ENCODE assay signal across 20 mouse cellular contexts in genomic region chr5:114616336-114617061, GRCm38 (mm10). TPM values are rescaled to one million over a fixed set of nuclear protein-coding genes. Genes with fewer than 3 reads are reported as not detected.
A peak's percentile ranks its signal among the peaks of the same experiment; 100 is the strongest.
DNase-seq lines count a peak whose midpoint lies in the region; ATAC-seq and TF ChIP-seq lines count a peak whose summit lies in the region.
"Had no signal": no experiment of that assay in that cellular context is flagged by ENCODE, and none has a peak within 500 bp of the region (broad histone marks: within the 10 kb centered on the region; RNA-seq: fewer than 3 reads in every experiment).

No protein-coding gene starts in this region.

- no peak for TF ChIP-seq CTCF in MEL (IDR thresholded peaks at IDR 0.05 in 2 of 3, conservative IDR thresholded peaks at IDR 0.05 in 1 of 3; ENCODE audit: control insufficient read depth in 1 of 3, insufficient read depth in 1 of 3, low read depth in 2 of 3, low read length in 3 of 3, poor library complexity in 1 of 3, severe bottlenecking in 1 of 3)
- no peak for TF ChIP-seq CTCF in liver, postnatal 0 days (IDR thresholded peaks at IDR 0.05; ENCODE audit: low read depth)

- no peaks in the 10 kb centered on the region for H3K9me3 ChIP-seq in MEL (replicated peaks; ENCODE audit: insufficient read depth, low read length)
- H3K9me3 ChIP-seq in intestine, embryonic 15.5 days, result no peaks in the 10 kb centered on the region
- H3K9me3 ChIP-seq in liver, postnatal 0 days (ENCODE audit: low read length), result no peaks in the 10 kb centered on the region
- H3K9me3 ChIP-seq: embryonic facial prominence, embryonic 12.5 days; hindbrain, embryonic 10.5 days; liver, embryonic 15.5 days; megakaryocyte, embryonic 14.5 days; midbrain, embryonic 15.5 days had no signal

- no peak for TF ChIP-seq RAD21 in MEL (IDR thresholded peaks at IDR 0.05; ENCODE audit: low read depth, low read length)

- no peak for TF ChIP-seq POLR2A in MEL (IDR thresholded peaks at IDR 0.05; ENCODE audit: control insufficient read depth in 1 of 2, insufficient read depth in 1 of 2, low read depth in 1 of 2, low read length in 2 of 2, poor library complexity in 1 of 2)

- no peak overlapping the region for H3K27ac ChIP-seq in MEL (ENCODE audit: control insufficient read depth, low read depth, low read length)
- H3K27ac ChIP-seq in intestine, embryonic 15.5 days, result no peak overlapping the region
- H3K27ac ChIP-seq in liver, postnatal 0 days (ENCODE audit: low read depth), result no peak overlapping the region
- H3K27ac ChIP-seq: embryonic facial prominence, embryonic 12.5 days; hindbrain, embryonic 10.5 days; liver, embryonic 15.5 days; midbrain, embryonic 15.5 days had no signal

- H3K4me3 ChIP-seq in MEL (ENCODE audit: control insufficient read depth in 1 of 2, insufficient read depth in 1 of 2, low read depth in 2 of 2, low read length in 2 of 2), result no peak overlapping the region
- no peak overlapping the region for H3K4me3 ChIP-seq in intestine, embryonic 15.5 days (replicated peaks)
- H3K4me3 ChIP-seq in liver, postnatal 0 days (ENCODE audit: low read depth, low read length), result no peak overlapping the region
- H3K4me3 ChIP-seq: embryonic facial prominence, embryonic 12.5 days; hindbrain, embryonic 10.5 days; liver, embryonic 15.5 days; megakaryocyte, embryonic 14.5 days; midbrain, embryonic 15.5 days had no signal

- H3K4me2 ChIP-seq in intestine, embryonic 15.5 days (replicated peaks), result no peak overlapping the region
- H3K4me2 ChIP-seq in liver, postnatal 0 days (ENCODE audit: low read depth, low read length), result no peak overlapping the region
- H3K4me2 ChIP-seq: embryonic facial prominence, embryonic 12.5 days; liver, embryonic 15.5 days; midbrain, embryonic 15.5 days had no signal

- ATAC-seq in intestine, embryonic 15.5 days, result peak; percentile 64
- ATAC-seq in liver, postnatal 0 days, result no peak
- ATAC-seq: forebrain, postnatal 0 days; midbrain, embryonic 15.5 days had no signal

- 77% methylated on average over 11 of the region's 11 CpGs for WGBS in intestine, embryonic 15.5 days
- WGBS in liver, postnatal 0 days (ENCODE audit: insufficient replicate concordance), result 71% methylated on average over 11 of the region's 11 CpGs

- TF ChIP-seq EP300 in MEL (IDR thresholded peaks at IDR 0.05; ENCODE audit: low read depth in 1 of 2, low read length in 2 of 2), result no peak
- TF ChIP-seq EP300 in liver, postnatal 0 days (IDR thresholded peaks at IDR 0.05; ENCODE audit: low read depth), result no peak

- no peaks in the 10 kb centered on the region for H3K36me3 ChIP-seq in MEL (ENCODE audit: control insufficient read depth in 1 of 2, insufficient read depth in 2 of 2, low read length in 2 of 2)
- no peaks in the 10 kb centered on the region for H3K36me3 ChIP-seq in intestine, embryonic 15.5 days
- 0 out of 2 replicates have a peak, but pooled peaks cover 3% of the 10 kb centered on the region for H3K36me3 ChIP-seq in liver, postnatal 0 days (replicated peaks; ENCODE audit: insufficient read depth, low read length)
- H3K36me3 ChIP-seq: liver, embryonic 15.5 days; midbrain, embryonic 15.5 days had no signal

- H3K27me3 ChIP-seq in MEL (ENCODE audit: control insufficient read depth in 1 of 2, insufficient read depth in 2 of 2, low read length in 2 of 2), result no peaks in the 10 kb centered on the region
- no peaks in the 10 kb centered on the region for H3K27me3 ChIP-seq in intestine, embryonic 15.5 days (replicated peaks)
- H3K27me3 ChIP-seq in liver, postnatal 0 days (ENCODE audit: insufficient read depth, low read length), result no peaks in the 10 kb centered on the region
- H3K27me3 ChIP-seq: embryonic facial prominence, embryonic 12.5 days; liver, embryonic 15.5 days; midbrain, embryonic 15.5 days had no signal

- DNase-seq in A20 (ENCODE audit: low read depth, low spot score) (peak; percentile 42), MEL (ENCODE audit: low read depth, low spot score) (peak; percentile 82)
- DNase-seq in liver, postnatal 0 days, result peak; percentile 14
- no peak for DNase-seq in right cerebral cortex, postnatal 14 days
- DNase-seq in gastrocnemius, adult 18-20 months (ENCODE audit: low spot score), result no peak
- DNase-seq in cerebellum, postnatal 25 days, result no peak
- DNase-seq in heart, adult 11 months, result no peak
- DNase-seq: forebrain, postnatal 0 days; gastrocnemius, postnatal 10 days; kidney, adult 11 months; kidney, postnatal 25 days; lung, postnatal 14 days; right cerebral cortex, postnatal 4 days; thymus, postnatal 14 days had no signal

- H3K9ac ChIP-seq in MEL (ENCODE audit: control insufficient read depth, low read depth, low read length, poor library complexity, severe bottlenecking), result no peak overlapping the region
- H3K9ac ChIP-seq in intestine, embryonic 15.5 days, result no peak overlapping the region
- no peak overlapping the region for H3K9ac ChIP-seq in liver, postnatal 0 days (replicated peaks)
- H3K9ac ChIP-seq: embryonic facial prominence, embryonic 12.5 days; forebrain, postnatal 0 days; liver, embryonic 15.5 days; midbrain, embryonic 15.5 days had no signal

- no peaks in the 10 kb centered on the region for H3K79me2 ChIP-seq in MEL (ENCODE audit: control insufficient read depth, insufficient read depth, low read length, poor library complexity)

- no peaks in the 10 kb centered on the region for H3K4me1 ChIP-seq in MEL (ENCODE audit: control insufficient read depth in 1 of 2, insufficient read depth in 2 of 2, low read length in 2 of 2)
- H3K4me1 ChIP-seq in intestine, embryonic 15.5 days (replicated peaks), result no peaks in the 10 kb centered on the region; the same call in 1 of the 2 replicates
- H3K4me1 ChIP-seq in liver, postnatal 0 days (ENCODE audit: insufficient read depth), result no peaks in the 10 kb centered on the region
- H3K4me1 ChIP-seq: midbrain, embryonic 15.5 days had no signal

TF ChIP-seq in MEL, 35 proteins besides CTCF, POLR2A, EP300 and RAD21:
- TF ChIP-seq CHD2 (IDR thresholded peaks at IDR 0.05; ENCODE audit: low read length) (no peak), MYC (IDR thresholded peaks at IDR 0.05; ENCODE audit: low read depth, low read length) (no peak), TCF12 (IDR thresholded peaks at IDR 0.05; ENCODE audit: low read depth, low read length) (no peak), GABPA (IDR thresholded peaks at IDR 0.05; ENCODE audit: low read depth, low read length) (no peak), USF2 (IDR thresholded peaks at IDR 0.05; ENCODE audit: borderline replicate concordance in 1 of 2, insufficient read depth in 1 of 2, low read depth in 1 of 2, low read length in 2 of 2) (no peak), USF1 (IDR thresholded peaks at IDR 0.05; ENCODE audit: low read depth, low read length) (no peak), GATA1 (IDR thresholded peaks at IDR 0.05; ENCODE audit: low read depth, low read length) (no peak), MEF2A (IDR thresholded peaks at IDR 0.05; ENCODE audit: extremely low read depth, insufficient replicate concordance, low read depth, low read length, poor library complexity, severe bottlenecking) (no peak), JUND (IDR thresholded peaks at IDR 0.05; ENCODE audit: low read depth, low read length) (no peak), TAL1 (IDR thresholded peaks at IDR 0.05; ENCODE audit: low read length) (no peak)

RNA-seq across cellular contexts. Expression of gene Trpv4, which starts 41.7 kb away (rescaled TPM):
- total RNA-seq in MEL (2012; rRNA removed), result not detected in 2 replicates
- polyA plus RNA-seq in MEL (2012; ENCODE audit: insufficient read depth in 1 of 2, insufficient read length in 2 of 2, low read depth in 1 of 2, low replicate concordance in 2 of 2, missing spikeins in 1 of 2), result under 1 TPM in 1 of 2 experiments, not detected in 1; 0.29 TPM
- polyA plus RNA-seq in intestine, embryonic 15.5 days (2015; fragmentation: Nextera tagmentation; extraction: Ambion mirVana), result 0.92 and 1.0 TPM in 2 replicates
- 0.32 and 0.38 TPM in 2 replicates for polyA plus RNA-seq in liver, postnatal 0 days (2015; fragmentation: Nextera tagmentation; extraction: Ambion mirVana)
- 1 to 10 TPM; 1.8 to 2.1 TPM for total RNA-seq in gastrocnemius, adult 18-20 months (2021)

RNA-seq across cellular contexts. Expression of gene Fam222a, which starts 48.7 kb away (rescaled TPM):
- total RNA-seq in MEL (2012; rRNA removed), result 0.23 and 0.27 TPM in 2 replicates
- under 1 TPM in 1 of 2 experiments, not detected in 1; 0.70 TPM for polyA plus RNA-seq in MEL (2012; ENCODE audit: insufficient read depth in 1 of 2, insufficient read length in 2 of 2, low read depth in 1 of 2, low replicate concordance in 2 of 2, missing spikeins in 1 of 2)
- 5.1 and 6.2 TPM in 2 replicates for polyA plus RNA-seq in intestine, embryonic 15.5 days (2015; fragmentation: Nextera tagmentation; extraction: Ambion mirVana)
- 0.80 and 1.8 TPM in 2 replicates for polyA plus RNA-seq in liver, postnatal 0 days (2015; fragmentation: Nextera tagmentation; extraction: Ambion mirVana)
- total RNA-seq in gastrocnemius, adult 18-20 months (2021), result under 1 TPM; 0.33 to 0.66 TPM

Comparison
In these comparisons a context has a peak if more than half of its experiments do, and no peak if none do; other contexts are left out.
1. DNase-seq: peak in A20 (single experiment), MEL (single experiment) and liver, postnatal 0 days (single experiment); none in right cerebral cortex, postnatal 14 days (single experiment), gastrocnemius, adult 18-20 months (single experiment), cerebellum, postnatal 25 days (0 of 2) and heart, adult 11 months (single experiment).